Mouse (Mus musculus) erythroblast, embryonic 14.5 days (primary cell): ENCODE measurements around the gene Lhx4.

Experiments
- GATA1 ChIP-seq: IDR thresholded peaks from 2 replicates; pipeline ENCODE4 v1.6.1; 2012; ENCODE audit warnings: low read length, inconsistent platforms, mixed read lengths
- TAL1 ChIP-seq: IDR thresholded peaks from 3 replicates; pipeline ENCODE4 v1.6.1; 2012; ENCODE audit warnings: low read length, inconsistent platforms, mixed read lengths

DNA sequence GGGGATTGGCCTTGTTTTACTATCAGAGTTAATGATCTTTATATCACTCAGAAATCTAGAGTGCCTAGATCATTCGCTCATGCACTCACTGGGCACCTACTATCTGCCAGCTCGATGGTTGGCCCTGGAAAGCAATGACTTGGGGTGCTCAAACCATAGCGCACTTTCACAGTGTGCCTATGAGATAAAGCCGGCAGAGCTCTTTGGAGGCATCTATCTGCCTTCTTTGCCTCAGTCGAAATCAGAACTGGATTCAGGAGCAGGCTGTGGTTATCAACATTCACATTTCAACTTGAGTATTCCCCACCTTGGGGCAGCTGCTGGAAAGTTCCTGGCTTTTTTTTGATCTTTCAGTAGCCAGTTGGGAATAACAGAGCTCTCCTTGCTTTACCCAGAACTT lies 3.6 kb downstream of the Lhx4 start:
- TF ChIP-seq GATA1 (no peak), TAL1 (no peak)
